14 mouse cellular contexts compared by ENCODE assay signal in the genomic region with DNA sequence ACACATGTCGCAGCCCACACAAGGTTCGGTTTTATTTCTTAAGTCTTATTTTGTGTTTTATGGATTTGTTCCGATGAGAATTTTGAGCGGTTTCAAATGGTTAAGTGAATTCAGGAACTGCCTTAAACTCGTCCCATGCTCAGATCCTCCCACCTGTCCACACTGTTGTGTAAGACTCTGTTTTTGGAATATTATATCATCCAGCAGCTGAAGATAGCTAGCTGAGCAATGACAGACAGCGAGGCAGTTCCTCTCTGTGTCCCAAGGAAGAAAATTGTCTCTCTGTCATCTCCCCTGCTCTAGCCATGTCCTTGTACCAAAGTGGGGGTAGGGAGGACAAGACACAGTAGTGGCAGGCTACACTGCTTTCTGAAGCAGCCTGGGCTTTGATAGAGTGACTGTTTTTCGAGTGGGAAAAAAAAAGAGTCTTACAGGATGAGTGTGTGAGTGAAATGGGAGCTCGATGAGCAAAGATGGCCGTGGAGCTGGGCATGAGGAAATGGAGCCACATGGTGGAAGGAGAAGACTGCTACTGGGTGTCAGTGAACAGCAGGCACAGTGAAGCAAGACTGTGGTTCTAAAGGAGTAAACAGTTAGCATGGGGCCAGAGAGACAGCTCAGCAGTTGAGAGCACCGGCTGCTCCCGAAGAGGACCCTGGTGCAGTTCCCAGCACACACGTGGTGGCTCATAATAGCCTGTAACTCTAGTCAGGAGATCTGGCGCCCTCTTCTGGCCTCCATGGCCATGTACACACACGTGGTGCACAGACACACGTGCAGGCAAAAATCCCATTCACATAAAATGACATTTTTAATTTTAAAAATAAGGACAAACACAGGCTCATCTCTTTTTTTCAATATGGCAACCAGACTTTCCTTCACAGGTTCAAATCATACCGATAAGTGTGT. TPM values are rescaled to one million over a fixed set of nuclear protein-coding genes. Genes with fewer than 3 reads are reported as not detected.
DNase-seq lines count a peak whose midpoint lies in the region; ATAC-seq and TF ChIP-seq lines count a peak whose summit lies in the region.
"Had no signal": no experiment of that assay in that cellular context is flagged by ENCODE, and none has a peak within 500 bp of the region (broad histone marks: within the 10 kb centered on the region; RNA-seq: fewer than 3 reads in every experiment).

No protein-coding gene starts in this region.

- no peaks in the 10 kb centered on the region for H3K4me1 ChIP-seq in heart, embryonic 16.5 days (ENCODE audit: control insufficient read depth, insufficient read depth, low read length)
- no peaks in the 10 kb centered on the region for H3K4me1 ChIP-seq in heart, embryonic 10.5 days
- no peaks in the 10 kb centered on the region for H3K4me1 ChIP-seq in midbrain, postnatal 0 days (ENCODE audit: insufficient read depth, low read length)
- H3K4me1 ChIP-seq in midbrain, embryonic 13.5 days (replicated peaks), result no peaks in the 10 kb centered on the region
- no peaks in the 10 kb centered on the region for H3K4me1 ChIP-seq in stomach, postnatal 0 days (replicated peaks; ENCODE audit: control insufficient read depth, insufficient read depth)

- no peak overlapping the region for H3K4me2 ChIP-seq in heart, embryonic 16.5 days (ENCODE audit: low read depth, low read length)
- no peak overlapping the region for H3K4me2 ChIP-seq in midbrain, postnatal 0 days (ENCODE audit: low read depth, low read length, poor library complexity, severe bottlenecking)
- H3K4me2 ChIP-seq in midbrain, embryonic 13.5 days (replicated peaks), result no peak overlapping the region
- no peak overlapping the region for H3K4me2 ChIP-seq in stomach, postnatal 0 days (replicated peaks; ENCODE audit: low read depth)
- H3K4me2 ChIP-seq: kidney, embryonic 15.5 days; liver, embryonic 15.5 days had no signal

- 84% methylated on average over 16 of the region's 16 CpGs for WGBS in heart, embryonic 16.5 days
- WGBS in heart, embryonic 10.5 days, result 88% methylated on average over 16 of the region's 16 CpGs
- WGBS in midbrain, postnatal 0 days, result 92% methylated on average over 16 of the region's 16 CpGs
- 92% methylated on average over 16 of the region's 16 CpGs for WGBS in midbrain, embryonic 13.5 days
- WGBS in stomach, postnatal 0 days, result 90% methylated on average over 16 of the region's 16 CpGs

- no peak overlapping the region for H3K4me3 ChIP-seq in heart, embryonic 16.5 days (ENCODE audit: low read length)
- H3K4me3 ChIP-seq in heart, embryonic 10.5 days, result no peak overlapping the region
- H3K4me3 ChIP-seq in midbrain, postnatal 0 days (ENCODE audit: low read depth, low read length), result no peak overlapping the region
- H3K4me3 ChIP-seq in midbrain, embryonic 13.5 days (replicated peaks), result no peak overlapping the region
- no peak overlapping the region for H3K4me3 ChIP-seq in stomach, postnatal 0 days (ENCODE audit: low read depth, low read length)
- H3K4me3 ChIP-seq: embryonic facial prominence, embryonic 10.5 days; hindbrain, embryonic 10.5 days; kidney, embryonic 15.5 days; liver, embryonic 15.5 days had no signal

- no peak overlapping the region for H3K27ac ChIP-seq in heart, embryonic 16.5 days (ENCODE audit: low read length)
- no peak overlapping the region for H3K27ac ChIP-seq in heart, embryonic 10.5 days
- H3K27ac ChIP-seq in midbrain, postnatal 0 days (ENCODE audit: low read depth, low read length), result no peak overlapping the region
- no peak overlapping the region for H3K27ac ChIP-seq in midbrain, embryonic 13.5 days
- H3K27ac ChIP-seq in stomach, postnatal 0 days (replicated peaks), result no peak overlapping the region
- H3K27ac ChIP-seq: embryonic facial prominence, embryonic 10.5 days; hindbrain, embryonic 10.5 days; kidney, embryonic 15.5 days; liver, embryonic 15.5 days had no signal

- TF ChIP-seq CTCF in midbrain, postnatal 0 days (IDR thresholded peaks at IDR 0.05), result 0 out of 2 replicates have a peak, but pooled peaks have one; percentile 4
- TF ChIP-seq CTCF in stomach, postnatal 0 days (IDR thresholded peaks at IDR 0.05; ENCODE audit: low read depth), result 0 out of 2 replicates have a peak, but pooled peaks have one; percentile 19

- 0 out of 2 replicates have a peak, but pooled peaks cover 2% of the 10 kb centered on the region for H3K9me3 ChIP-seq in heart, embryonic 16.5 days (replicated peaks; ENCODE audit: control insufficient read depth, low read length)
- no peaks in the 10 kb centered on the region for H3K9me3 ChIP-seq in heart, embryonic 10.5 days
- no peaks in the 10 kb centered on the region for H3K9me3 ChIP-seq in midbrain, postnatal 0 days (ENCODE audit: low read length)
- peaks cover 4% of the 10 kb centered on the region for H3K9me3 ChIP-seq in midbrain, embryonic 13.5 days
- no peaks in the 10 kb centered on the region for H3K9me3 ChIP-seq in stomach, postnatal 0 days (ENCODE audit: control insufficient read depth, low read length)
- H3K9me3 ChIP-seq: kidney, embryonic 15.5 days had no signal

- no peaks in the 10 kb centered on the region for H3K36me3 ChIP-seq in heart, embryonic 16.5 days (ENCODE audit: control insufficient read depth, insufficient read depth)
- 0 out of 2 replicates have a peak, but pooled peaks cover 3% of the 10 kb centered on the region for H3K36me3 ChIP-seq in heart, embryonic 10.5 days
- H3K36me3 ChIP-seq in midbrain, postnatal 0 days (ENCODE audit: insufficient read depth, low read length), result no peaks in the 10 kb centered on the region
- no peaks in the 10 kb centered on the region for H3K36me3 ChIP-seq in midbrain, embryonic 13.5 days
- H3K36me3 ChIP-seq in stomach, postnatal 0 days (ENCODE audit: control insufficient read depth, insufficient read depth, low read length), result no peaks in the 10 kb centered on the region
- H3K36me3 ChIP-seq: embryonic facial prominence, embryonic 10.5 days; kidney, embryonic 15.5 days had no signal

- no peak for TF ChIP-seq EP300 in stomach, postnatal 0 days (optimal IDR thresholded peaks at IDR 0.05)

- no peak overlapping the region for H3K9ac ChIP-seq in heart, embryonic 16.5 days (ENCODE audit: low read length)
- no peak overlapping the region for H3K9ac ChIP-seq in midbrain, postnatal 0 days (replicated peaks; ENCODE audit: low read length, poor library complexity, severe bottlenecking)
- H3K9ac ChIP-seq in midbrain, embryonic 13.5 days (replicated peaks), result no peak overlapping the region
- H3K9ac ChIP-seq in stomach, postnatal 0 days (ENCODE audit: low read length), result no peak overlapping the region
- H3K9ac ChIP-seq: kidney, embryonic 15.5 days; liver, embryonic 15.5 days had no signal

- no peaks in the 10 kb centered on the region for H3K27me3 ChIP-seq in heart, embryonic 16.5 days (ENCODE audit: control insufficient read depth, insufficient read depth, low read length)
- H3K27me3 ChIP-seq in heart, embryonic 10.5 days (ENCODE audit: insufficient read depth, poor library complexity, severe bottlenecking), result no peaks in the 10 kb centered on the region
- no peaks in the 10 kb centered on the region for H3K27me3 ChIP-seq in midbrain, postnatal 0 days (ENCODE audit: insufficient read depth, low read length)
- H3K27me3 ChIP-seq in midbrain, embryonic 13.5 days, result no peaks in the 10 kb centered on the region
- no peaks in the 10 kb centered on the region for H3K27me3 ChIP-seq in stomach, postnatal 0 days (ENCODE audit: control insufficient read depth, insufficient read depth, low read length)
- H3K27me3 ChIP-seq: kidney, embryonic 15.5 days; liver, embryonic 15.5 days had no signal

- no peak for DNase-seq in heart, embryonic 10.5 days (ENCODE audit: low spot score)
- DNase-seq in midbrain, postnatal 0 days (ENCODE audit: low spot score), result no peak
- no peak for DNase-seq in stomach, postnatal 0 days (ENCODE audit: low spot score)
- DNase-seq in urinary bladder, postnatal 14 days (ENCODE audit: low spot score), result no peak
- no peak for DNase-seq in kidney, postnatal 10 days
- DNase-seq: thymus, postnatal 36 days had no signal

- peak; percentile 23; the same call in 1 of the 2 replicates for ATAC-seq in heart, embryonic 16.5 days (replicated peaks; ENCODE audit: extremely low read depth, insufficient read depth, low FRiP score)
- ATAC-seq in midbrain, postnatal 0 days (ENCODE audit: low FRiP score), result no peak
- no peak for ATAC-seq in midbrain, embryonic 13.5 days
- peak; percentile 52 for ATAC-seq in granulocyte monocyte progenitor cell, adult 5-6 weeks (replicated peaks; ENCODE audit: poor library complexity, severe bottlenecking)
- ATAC-seq in stomach, postnatal 0 days (ENCODE audit: low FRiP score, low TSS enrichment), result no peak
- ATAC-seq: forebrain, embryonic 14.5 days had no signal

RNA-seq across cellular contexts. Expression of a gene that starts 27.5 kb away (rescaled TPM):
- 12.8 and 19.2 TPM in 2 replicates for polyA plus RNA-seq in heart, embryonic 16.5 days (2015; fragmentation: Nextera tagmentation; extraction: Ambion mirVana)
- 12.2 and 18.6 TPM in 2 replicates for polyA plus RNA-seq in heart, embryonic 10.5 days (2016; fragmentation: Nextera tagmentation; extraction: Ambion mirVana)
- total RNA-seq in midbrain, postnatal 0 days (2014; rRNA removed), result 30.1 and 35.5 TPM in 2 replicates
- polyA plus RNA-seq in midbrain, postnatal 0 days (2015; fragmentation: Nextera tagmentation; extraction: Ambion mirVana), result 61.9 and 65.1 TPM in 2 replicates
- 43.7 TPM in 2 replicates for polyA plus RNA-seq in midbrain, embryonic 13.5 days (2015; fragmentation: Nextera tagmentation; extraction: Ambion mirVana)
- 68.9 and 84.9 TPM in 2 replicates for total RNA-seq in granulocyte monocyte progenitor cell, adult 5-6 weeks (2014; fragmentation: Nextera tagmentation)
- 46.1 and 49.3 TPM in 2 replicates for total RNA-seq in granulocyte monocyte progenitor cell, adult 5-6 weeks (2017)
- polyA plus RNA-seq in stomach, postnatal 0 days (2015; fragmentation: Nextera tagmentation; extraction: Ambion mirVana), result 23.1 and 24.2 TPM in 2 replicates

RNA-seq across cellular contexts. Expression of a gene that starts 31.5 kb away (rescaled TPM):
- 56.1 and 58.2 TPM in 2 replicates for polyA plus RNA-seq in heart, embryonic 16.5 days (2015; fragmentation: Nextera tagmentation; extraction: Ambion mirVana)
- polyA plus RNA-seq in heart, embryonic 10.5 days (2016; fragmentation: Nextera tagmentation; extraction: Ambion mirVana), result 54.8 and 76.3 TPM in 2 replicates
- 91.5 and 95.0 TPM in 2 replicates for total RNA-seq in midbrain, postnatal 0 days (2014; rRNA removed)
- polyA plus RNA-seq in midbrain, postnatal 0 days (2015; fragmentation: Nextera tagmentation; extraction: Ambion mirVana), result 63.9 and 70.9 TPM in 2 replicates
- 83.5 and 90.1 TPM in 2 replicates for polyA plus RNA-seq in midbrain, embryonic 13.5 days (2015; fragmentation: Nextera tagmentation; extraction: Ambion mirVana)
- 46.0 and 52.2 TPM in 2 replicates for total RNA-seq in granulocyte monocyte progenitor cell, adult 5-6 weeks (2014; fragmentation: Nextera tagmentation)
- total RNA-seq in granulocyte monocyte progenitor cell, adult 5-6 weeks (2017), result 84.9 and 91.7 TPM in 2 replicates
- polyA plus RNA-seq in stomach, postnatal 0 days (2015; fragmentation: Nextera tagmentation; extraction: Ambion mirVana), result 42.2 and 46.9 TPM in 2 replicates

Comparison
In these comparisons a context has a peak if more than half of its experiments do, and no peak if none do; other contexts are left out.
1. ATAC-seq: peak in heart, embryonic 16.5 days (single experiment) and granulocyte monocyte progenitor cell, adult 5-6 weeks (single experiment); none in midbrain, postnatal 0 days (single experiment), midbrain, embryonic 13.5 days (single experiment) and stomach, postnatal 0 days (single experiment).